Comparison of ENCODE assay signal across 11 mouse cellular contexts in genomic region chr11:104246171-104246694, GRCm38 (mm10). TPM values are rescaled to one million over a fixed set of nuclear protein-coding genes. Genes with fewer than 3 reads are reported as not detected.
DNase-seq lines count a peak whose midpoint lies in the region; ATAC-seq and TF ChIP-seq lines count a peak whose summit lies in the region.
"Had no signal": no experiment of that assay in that cellular context is flagged by ENCODE, and none has a peak within 500 bp of the region (broad histone marks: within the 10 kb centered on the region; RNA-seq: fewer than 3 reads in every experiment).

No protein-coding gene starts in this region.

- H3K36me3 ChIP-seq in heart, embryonic 16.5 days (ENCODE audit: control insufficient read depth, insufficient read depth): no peaks in the 10 kb centered on the region
- H3K36me3 ChIP-seq in heart, embryonic 10.5 days: no peaks in the 10 kb centered on the region
- no peaks in the 10 kb centered on the region for H3K36me3 ChIP-seq in midbrain, embryonic 16.5 days (ENCODE audit: control insufficient read depth, insufficient read depth, low read length)
- no peaks in the 10 kb centered on the region for H3K36me3 ChIP-seq in thymus, adult 2 months (ENCODE audit: control insufficient read depth, insufficient read depth, low read length)
- H3K36me3 ChIP-seq: limb, embryonic 13.5 days had no signal

- H3K9ac ChIP-seq in heart, embryonic 16.5 days (ENCODE audit: low read length): no peak overlapping the region; the same call in 1 of the 2 replicates
- H3K9ac ChIP-seq in midbrain, embryonic 16.5 days (ENCODE audit: low read depth, low read length): no peak overlapping the region
- H3K9ac ChIP-seq: limb, embryonic 13.5 days had no signal

- no peak for DNase-seq in heart, embryonic 10.5 days (ENCODE audit: low spot score)
- DNase-seq in embryo, embryonic 10 days (ENCODE audit: low spot score): peak; percentile 35
- DNase-seq in kidney, adult 8-10 months: peak; percentile 85 to 89
- DNase-seq in urinary bladder, adult 18-20 months (ENCODE audit: low spot score in 2 of 2): no peak
- no peak for DNase-seq in thymus, adult 2 months
- no peak for DNase-seq in cerebellum, postnatal 36 days
- DNase-seq: cerebellum, adult 8-10 months; right cerebral cortex, adult 18-20 months had no signal

- ATAC-seq in heart, embryonic 16.5 days (replicated peaks; ENCODE audit: extremely low read depth, insufficient read depth, low FRiP score): no peak
- ATAC-seq in midbrain, embryonic 16.5 days: peak; percentile 38; the same call in 1 of the 2 replicates

- H3K27me3 ChIP-seq in heart, embryonic 16.5 days (ENCODE audit: control insufficient read depth, insufficient read depth, low read length): no peaks in the 10 kb centered on the region
- H3K27me3 ChIP-seq in heart, embryonic 10.5 days (ENCODE audit: insufficient read depth, poor library complexity, severe bottlenecking): no peaks in the 10 kb centered on the region
- H3K27me3 ChIP-seq in midbrain, embryonic 16.5 days (ENCODE audit: control insufficient read depth, insufficient read depth, low read depth, low read length): no peaks in the 10 kb centered on the region
- H3K27me3 ChIP-seq in thymus, adult 2 months (ENCODE audit: control insufficient read depth, insufficient read depth, low read length): no peaks in the 10 kb centered on the region; the same call in 1 of the 2 replicates
- H3K27me3 ChIP-seq: limb, embryonic 13.5 days had no signal

- no peak overlapping the region for H3K27ac ChIP-seq in heart, embryonic 16.5 days (ENCODE audit: low read length)
- no peak overlapping the region for H3K27ac ChIP-seq in heart, embryonic 10.5 days
- no peak overlapping the region for H3K27ac ChIP-seq in midbrain, embryonic 16.5 days (ENCODE audit: low read length)
- H3K27ac ChIP-seq in thymus, adult 2 months (ENCODE audit: control insufficient read depth, insufficient read depth, low read length): no peak overlapping the region
- H3K27ac ChIP-seq: limb, embryonic 13.5 days had no signal

- no peak overlapping the region for H3K4me3 ChIP-seq in heart, embryonic 16.5 days (ENCODE audit: low read length)
- no peak overlapping the region for H3K4me3 ChIP-seq in heart, embryonic 10.5 days
- H3K4me3 ChIP-seq in midbrain, embryonic 16.5 days (ENCODE audit: low read depth, low read length): no peak overlapping the region
- no peak overlapping the region for H3K4me3 ChIP-seq in thymus, adult 2 months (ENCODE audit: control insufficient read depth, insufficient read depth, low read length)
- H3K4me3 ChIP-seq: limb, embryonic 13.5 days had no signal

- TF ChIP-seq CTCF in thymus, adult 2 months (IDR thresholded peaks at IDR 0.05; ENCODE audit: borderline replicate concordance, control insufficient read depth, extremely low read depth, insufficient read depth, low read length, poor library complexity): no peak

- no peaks in the 10 kb centered on the region for H3K9me3 ChIP-seq in heart, embryonic 16.5 days (replicated peaks; ENCODE audit: control insufficient read depth, low read length)
- H3K9me3 ChIP-seq in heart, embryonic 10.5 days: no peaks in the 10 kb centered on the region
- no peaks in the 10 kb centered on the region for H3K9me3 ChIP-seq in midbrain, embryonic 16.5 days (replicated peaks; ENCODE audit: control insufficient read depth, low read length, poor library complexity, severe bottlenecking)
- H3K9me3 ChIP-seq: limb, embryonic 13.5 days had no signal

- WGBS in heart, embryonic 16.5 days: 20% methylated on average over 6 of the region's 6 CpGs
- 19% methylated on average over 6 of the region's 6 CpGs for WGBS in heart, embryonic 10.5 days
- WGBS in midbrain, embryonic 16.5 days: 9% methylated on average over 6 of the region's 6 CpGs
- 19% methylated on average over 6 of the region's 6 CpGs for WGBS in thymus, adult 2 months

- H3K4me2 ChIP-seq in heart, embryonic 16.5 days (ENCODE audit: low read depth, low read length): 0 out of 2 replicates have a peak overlapping the region, but pooled peaks have one; percentile 15
- H3K4me2 ChIP-seq in midbrain, embryonic 16.5 days (ENCODE audit: low read length): no peak overlapping the region
- H3K4me2 ChIP-seq: limb, embryonic 13.5 days had no signal

- peaks cover 3% of the 10 kb centered on the region; the same call in 1 of the 2 replicates for H3K4me1 ChIP-seq in heart, embryonic 16.5 days (ENCODE audit: control insufficient read depth, insufficient read depth, low read length)
- peaks cover 8% of the 10 kb centered on the region; the same call in 1 of the 2 replicates for H3K4me1 ChIP-seq in heart, embryonic 10.5 days
- peaks cover 23% of the 10 kb centered on the region for H3K4me1 ChIP-seq in midbrain, embryonic 16.5 days (ENCODE audit: control insufficient read depth, insufficient read depth, low read length)
- no peaks in the 10 kb centered on the region for H3K4me1 ChIP-seq in thymus, adult 2 months (replicated peaks; ENCODE audit: control insufficient read depth, insufficient read depth, low read length)

- no peak for TF ChIP-seq POLR2A in thymus, adult 2 months (IDR thresholded peaks at IDR 0.05; ENCODE audit: control insufficient read depth, extremely low read depth, insufficient read depth, low read length, poor library complexity)

RNA-seq across cellular contexts. Expression of gene Mapt, which starts 15.0 kb away (rescaled TPM):
- 0.88 and 1.9 TPM in 2 replicates for polyA plus RNA-seq in heart, embryonic 16.5 days (2015; fragmentation: Nextera tagmentation; extraction: Ambion mirVana)
- polyA plus RNA-seq in heart, embryonic 10.5 days (2016; fragmentation: Nextera tagmentation; extraction: Ambion mirVana): 0.92 and 1.4 TPM in 2 replicates
- 1,213 and 1,264 TPM in 2 replicates for polyA plus RNA-seq in midbrain, embryonic 16.5 days (2015; fragmentation: Nextera tagmentation; extraction: Ambion mirVana)
- 0.62 and 1.4 TPM in 2 replicates for polyA plus RNA-seq in thymus, adult 2 months (2012; rRNA removed)

Comparison
In these comparisons a context has a peak if more than half of its experiments do, and no peak if none do; other contexts are left out.
1. DNase-seq: peak in embryo, embryonic 10 days (single experiment) and kidney, adult 8-10 months (2 of 2); none in heart, embryonic 10.5 days (single experiment), urinary bladder, adult 18-20 months (0 of 2), thymus, adult 2 months (single experiment) and cerebellum, postnatal 36 days (0 of 2).
2. RNA of gene Mapt, which starts 15.0 kb away (polyA plus RNA-seq): 1,213 to 1,264 TPM in midbrain, embryonic 16.5 days; 0.62 to 1.4 TPM in thymus, adult 2 months, 0.92 to 1.4 TPM in heart, embryonic 10.5 days and 0.88 to 1.9 TPM in heart, embryonic 16.5 days; every median in the first group is over 100 times any median in the second.